Mouse (Mus musculus) forebrain, postnatal 0 days (tissue): ENCODE measurements around the gene 4930470P17Rik. TPM values are rescaled to one million over a fixed set of nuclear protein-coding genes. Genes with fewer than 3 reads are reported as not detected.
"Not testable (repeated sequence)": the region's sequence is repeated elsewhere in the genome, so short reads cannot be mapped to it uniquely, and the experiment has no call there.

ENCODE experiments used
- ATAC-seq: fragments of 200-750 bp; cut with Nextera tagmentation; 2 replicates; pipeline ENCODE4 v1.8.0; 2017; ENCODE audit warnings: mild to moderate bottlenecking, moderate library complexity
- DNase-seq: peaks from one replicate; pipeline ENCODE4 v3.0.0-alpha.2; 2015
- H3K27ac ChIP-seq: fragments of 300-500 bp; sonication (generic); 2 replicates; pipeline ENCODE4 v1.5.1; 2014; ENCODE audit warnings: low read depth, mild to moderate bottlenecking, antibody characterized with exemption, low read length, moderate library complexity, mixed read lengths
- H3K27me3 ChIP-seq: fragments of 300-500 bp; sonication (generic); 2 replicates; pipeline ENCODE4 v1.6.1; 2014; ENCODE audit warnings: mild to moderate bottlenecking, low read length, mixed read lengths; ENCODE audit not compliant: insufficient read depth
- H3K36me3 ChIP-seq: fragments of 300-500 bp; sonication (generic); 2 replicates; pipeline ENCODE4 v1.6.1; 2014; ENCODE audit warnings: mild to moderate bottlenecking, moderate library complexity; ENCODE audit not compliant: insufficient read depth
- H3K4me1 ChIP-seq: fragments of 300-500 bp; sonication (generic); 2 replicates; pipeline ENCODE4 v1.6.1; 2014; ENCODE audit warnings: antibody characterized with exemption; ENCODE audit not compliant: insufficient read depth
- H3K4me2 ChIP-seq: fragments of 300-500 bp; sonication (generic); 2 replicates; pipeline ENCODE4 v1.6.1; 2014; ENCODE audit warnings: low read depth, mild to moderate bottlenecking, moderate library complexity
- H3K4me3 ChIP-seq: fragments of 300-500 bp; sonication (generic); 2 replicates; pipeline ENCODE4 v1.5.1; 2014; ENCODE audit warnings: low read depth, low read length, mixed read lengths
- H3K9ac ChIP-seq: fragments of 300-500 bp; sonication (generic); 2 replicates; pipeline ENCODE4 v1.6.1; 2014; ENCODE audit warnings: mild to moderate bottlenecking
- H3K9me3 ChIP-seq: fragments of 300-500 bp; sonication (generic); 2 replicates; pipeline ENCODE4 v1.6.1; 2016; ENCODE audit warnings: low read length
- CTCF ChIP-seq: sonication (generic); IDR thresholded peaks from 2 replicates; pipeline ENCODE4 v1.5.1; 2016; ENCODE audit warnings: antibody characterized with exemption, control low read depth, low read depth
- WGBS: fragments of 180-500 bp; shearing (Covaris S2); extraction: QIAGEN DNeasy Blood & Tissue Kit; methylation state at CpG from one replicate; pipeline ENCODE4 v1.1.7; 2014; 5-methylcytosine and 5-hydroxymethylcytosine counted together
- polyA plus RNA-seq: library from polyadenylated mRNA; unstranded; fragments of >200 nt; fragmentation: Nextera tagmentation; extraction: Ambion mirVana; gene quantifications from 2 replicates; pipeline ENCODE4 v1.2.1, GENCODE M21; 2015
- total RNA-seq: library from RNA; depleted of rRNA; stranded (reverse); fragments of >200 nt; gene quantifications from 2 replicates; pipeline ENCODE4 v1.2.3, GENCODE M21; 2014

Gene 4930470P17Rik
- total and polyA plus RNA-seq, 2 experiments from 2014 or later, result 0.11 TPM; not detected in 1

GRCm38 (mm10) chr2:170632998-170633622, 31.3 kb upstream of the 4930470P17Rik start:
- no peak overlapping the region for H3K4me2 ChIP-seq
- no peak overlapping the region for H3K27ac ChIP-seq
- no peak for TF ChIP-seq CTCF
- no peaks in the 10 kb centered on the region for H3K36me3 ChIP-seq
- H3K9me3 ChIP-seq, result no peaks in the 10 kb centered on the region
- no peak overlapping the region for H3K4me3 ChIP-seq
- no peaks in the 10 kb centered on the region for H3K27me3 ChIP-seq
- DNase-seq, result no peak
- 0 out of 2 replicates have a peak, but pooled peaks cover 3% of the 10 kb centered on the region for H3K4me1 ChIP-seq
- ATAC-seq, result no peak
- no peak overlapping the region for H3K9ac ChIP-seq
- WGBS, result 95% methylated on average over 2 of the region's 2 CpGs

- Histone ChIP-seq H3K4me3 (no peak overlapping the region), H3K9ac (no peak overlapping the region), H3K4me1 (no peaks in the 10 kb centered on the region), H3K4me2 (no peak overlapping the region), H3K27me3 (no peaks in the 10 kb centered on the region), H3K36me3 (no peaks in the 10 kb centered on the region), H3K27ac (no peak overlapping the region), H3K9me3 (no peaks in the 10 kb centered on the region)
- DNase-seq, result no peak
- no peak for TF ChIP-seq CTCF
- no peak for ATAC-seq
Measured at GRCm38 (mm10) chr2:170632386-170632785, 30.6 kb upstream of the 4930470P17Rik start.

GRCm38 (mm10) chr2:170631375-170631774, 29.6 kb upstream of the 4930470P17Rik start:
- Histone ChIP-seq H3K27me3 (no peaks in the 10 kb centered on the region), H3K36me3 (no peaks in the 10 kb centered on the region), H3K9ac (no peak overlapping the region), H3K4me1 (no peaks in the 10 kb centered on the region), H3K4me3 (no peak overlapping the region), H3K9me3 (no peaks in the 10 kb centered on the region), H3K4me2 (no peak overlapping the region), H3K27ac (no peak overlapping the region)
- ATAC-seq (no peak), DNase-seq (no peak)
- WGBS, result 95% methylated on average over 1 of the region's 1 CpGs
- TF ChIP-seq CTCF, result peak; percentile 37; the same call in 1 of the 2 replicates

GRCm38 (mm10) chr2:170630553-170630952, 28.7 kb upstream of the 4930470P17Rik start:
- Histone ChIP-seq H3K4me2 (no peak overlapping the region), H3K9ac (no peak overlapping the region), H3K4me1 (no peaks in the 10 kb centered on the region), H3K27ac (no peak overlapping the region), H3K36me3 (no peaks in the 10 kb centered on the region), H3K4me3 (no peak overlapping the region), H3K27me3 (no peaks in the 10 kb centered on the region), H3K9me3 (no peaks in the 10 kb centered on the region)
- 0 out of 2 replicates have a peak, but pooled peaks have one; percentile 14 for ATAC-seq
- DNase-seq, result no peak
- WGBS, result 79% methylated on average over 11 of the region's 11 CpGs
- TF ChIP-seq CTCF, result no peak

- not testable (repeated sequence) for ATAC-seq
- 82% methylated on average over 11 of the region's 11 CpGs for WGBS
Measured at GRCm38 (mm10) chr2:170627991-170628390, 26.2 kb upstream of the 4930470P17Rik start.

GRCm38 (mm10) chr2:170624201-170624880, 22.5 kb upstream of the 4930470P17Rik start:
- H3K27ac ChIP-seq, ATAC-seq, H3K4me1 ChIP-seq, H3K4me3 ChIP-seq, H3K27me3 ChIP-seq, H3K4me2 ChIP-seq, H3K9ac ChIP-seq, DNase-seq, H3K36me3 ChIP-seq, H3K9me3 ChIP-seq: not testable (repeated sequence)
- WGBS, result 77% methylated on average over 1 of the region's 1 CpGs

More at GRCm38 (mm10) chr2:170627991-170628390, 26.2 kb upstream of the 4930470P17Rik start:
- H3K9ac ChIP-seq, H3K27ac ChIP-seq, H3K4me1 ChIP-seq, H3K9me3 ChIP-seq, DNase-seq, H3K4me2 ChIP-seq, H3K4me3 ChIP-seq, H3K27me3 ChIP-seq, H3K36me3 ChIP-seq: not testable (repeated sequence)

GRCm38 (mm10) chr2:170622985-170623384, 21.2 kb upstream of the 4930470P17Rik start:
- no peak overlapping the region for H3K4me3 ChIP-seq
- 91% methylated on average over 13 of the region's 13 CpGs for WGBS
- ATAC-seq, result no peak
- H3K4me1 ChIP-seq, result no peaks in the 10 kb centered on the region
- H3K27ac ChIP-seq, result no peak overlapping the region
- H3K27me3 ChIP-seq, result no peaks in the 10 kb centered on the region
- no peak for DNase-seq
- H3K4me2 ChIP-seq, result no peak overlapping the region
- no peak for TF ChIP-seq CTCF
- no peaks in the 10 kb centered on the region for H3K36me3 ChIP-seq
- H3K9ac ChIP-seq, result no peak overlapping the region
- H3K9me3 ChIP-seq, result no peaks in the 10 kb centered on the region
